Mouse (Mus musculus) spleen, postnatal 36 days (tissue): ENCODE results near the gene Rbks.
"Not testable (repeated sequence)": the region's sequence is repeated elsewhere in the genome, so short reads cannot be mapped to it uniquely, and the experiment has no call there.

ENCODE experiments used
- DNase-seq, 2 experiments: peaks; one replicate each; pipeline ENCODE4 v3.0.0; 2022; ENCODE audit warnings: low spot score in 2 of 2, mixed read lengths in 1 of 2

Gene Rbks

GRCm38 (mm10) chr5:31678000-31678399, 19.4 kb downstream of the Rbks start:
- no peak for DNase-seq

DNA sequence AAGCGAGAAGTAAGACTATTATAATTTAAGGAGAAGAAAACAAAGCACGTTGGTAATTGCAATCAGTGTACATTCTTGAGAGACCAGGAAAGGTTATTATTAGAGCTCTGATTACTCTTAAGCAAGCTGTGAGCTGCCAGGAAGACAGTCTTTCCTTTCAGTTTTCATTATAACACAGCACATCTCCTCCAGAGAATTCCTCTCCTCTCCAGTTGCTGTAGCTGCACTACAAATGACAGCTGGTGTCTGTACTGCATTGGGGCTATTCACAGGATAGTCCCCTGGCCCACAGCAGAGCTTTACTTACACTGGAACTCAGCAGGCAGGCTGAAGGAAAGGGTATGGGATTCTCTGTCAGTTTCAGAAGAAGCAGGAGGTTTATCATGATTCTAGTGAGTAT, 24.0 kb downstream of the Rbks start:
- no peak for DNase-seq

DNA sequence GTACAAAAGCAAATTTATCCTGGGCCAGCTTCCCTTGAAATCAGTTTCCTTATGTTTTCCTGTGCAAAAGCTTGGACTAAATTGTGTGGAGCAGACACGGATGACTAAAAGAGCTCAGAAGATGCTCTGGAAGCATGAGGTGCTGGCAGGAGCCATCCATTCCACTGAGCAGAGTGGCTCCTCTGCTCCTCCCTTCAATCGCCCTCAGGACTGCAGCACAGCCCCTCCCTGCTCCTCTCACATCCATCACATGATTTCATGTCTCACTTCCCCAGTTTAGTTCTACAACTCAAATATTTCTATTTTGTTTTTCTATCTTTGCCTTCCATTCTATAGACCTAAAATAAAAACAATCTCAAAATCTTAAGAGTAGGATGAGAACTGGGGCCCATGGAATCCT, 26.3 kb downstream of the Rbks start:
- no peak for DNase-seq

DNA sequence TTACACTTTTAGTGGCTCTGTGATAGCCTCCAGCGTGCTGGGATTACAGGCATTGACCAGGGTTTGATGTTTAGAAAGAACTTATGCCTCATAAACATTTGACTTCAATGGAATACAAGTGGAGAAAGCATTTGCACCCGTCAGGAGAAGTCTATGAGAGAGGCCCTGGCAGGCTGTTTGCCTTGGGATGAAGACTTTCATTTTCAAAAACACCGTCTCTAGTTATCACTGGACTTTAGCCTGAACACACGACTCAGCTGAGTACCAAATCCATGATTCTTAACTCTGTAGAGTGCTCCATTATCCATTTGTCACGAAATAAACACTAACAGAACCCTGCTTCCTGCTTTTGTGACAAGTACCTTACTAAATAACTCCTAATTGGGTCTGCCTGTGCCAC, 27.4 kb downstream of the Rbks start:
- no peak for DNase-seq

DNA sequence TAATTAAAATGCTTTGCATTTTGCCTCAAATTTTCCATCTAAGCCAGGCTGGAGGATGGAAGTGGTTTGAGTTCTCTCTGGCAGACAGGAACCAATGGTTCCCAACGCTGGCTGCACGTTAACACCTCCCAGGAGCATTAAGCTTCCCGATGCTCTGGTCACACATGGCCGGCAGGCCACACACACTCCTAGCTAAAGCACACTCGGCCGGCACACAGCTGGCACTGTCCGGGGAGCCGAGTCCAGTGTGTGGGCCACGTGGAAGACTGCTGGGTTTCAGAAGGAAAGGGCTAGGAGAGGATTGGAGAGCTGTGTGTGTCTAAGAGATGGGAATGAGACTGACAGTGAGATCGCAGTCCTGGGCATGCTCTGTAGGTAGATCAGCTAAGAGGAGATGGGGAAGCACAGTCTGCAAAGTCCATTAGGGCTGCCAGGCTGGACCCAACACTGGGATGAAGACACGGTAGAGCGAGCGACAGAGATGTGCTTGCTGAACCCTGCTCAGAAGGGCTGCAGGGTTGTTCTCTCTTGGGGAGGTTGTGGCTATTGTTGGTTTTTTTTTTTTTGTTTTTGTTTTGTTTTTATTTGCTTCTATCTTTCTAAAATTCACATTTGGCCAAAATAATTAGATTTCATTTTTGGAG, 29.0 kb downstream of the Rbks start:
- DNase-seq, result no peak

- no peak for DNase-seq
These were observed 31.3 kb downstream of the Rbks start for GRCm38 (mm10) chr5:31666176-31666575.

- no peak for DNase-seq
These were observed 41.7 kb downstream of the Rbks start for GRCm38 (mm10) chr5:31655688-31656190.

DNA sequence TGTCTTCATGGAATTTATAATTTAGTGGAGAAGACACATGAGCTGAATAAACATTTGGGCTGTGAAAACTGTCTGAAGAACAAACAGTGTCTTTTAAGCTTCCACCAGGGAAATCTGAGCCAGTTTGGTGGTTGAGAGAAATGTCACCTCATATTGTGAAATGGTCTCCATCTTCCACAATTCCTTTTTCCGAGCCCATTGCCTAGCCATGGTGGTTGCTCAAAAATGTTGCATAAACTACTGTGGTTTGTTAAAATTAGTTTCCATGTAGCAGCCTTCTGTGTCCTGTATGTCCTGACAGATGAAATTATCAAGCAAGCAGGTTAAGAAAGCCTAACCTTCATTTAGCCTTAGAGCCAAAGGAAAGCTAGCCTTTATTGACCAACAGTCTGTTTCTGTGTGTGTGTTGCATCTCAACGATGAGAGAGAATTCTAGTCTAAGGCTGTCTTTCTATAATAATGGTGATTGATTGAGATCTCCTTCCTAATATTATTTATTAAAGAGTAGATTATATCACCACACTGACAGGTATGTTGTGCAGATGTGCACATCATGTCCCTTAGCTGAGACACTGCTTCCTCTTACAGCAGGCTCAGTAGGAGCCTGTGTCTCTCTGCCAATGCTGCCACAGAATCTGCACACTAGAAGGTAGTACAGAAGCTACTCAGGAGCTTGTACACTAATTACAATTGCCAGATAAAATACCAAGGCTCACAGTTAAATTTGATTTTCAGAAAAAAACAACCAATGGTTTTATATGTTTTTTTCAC, 46.7 kb downstream of the Rbks start:
- DNase-seq, result no peak

DNA sequence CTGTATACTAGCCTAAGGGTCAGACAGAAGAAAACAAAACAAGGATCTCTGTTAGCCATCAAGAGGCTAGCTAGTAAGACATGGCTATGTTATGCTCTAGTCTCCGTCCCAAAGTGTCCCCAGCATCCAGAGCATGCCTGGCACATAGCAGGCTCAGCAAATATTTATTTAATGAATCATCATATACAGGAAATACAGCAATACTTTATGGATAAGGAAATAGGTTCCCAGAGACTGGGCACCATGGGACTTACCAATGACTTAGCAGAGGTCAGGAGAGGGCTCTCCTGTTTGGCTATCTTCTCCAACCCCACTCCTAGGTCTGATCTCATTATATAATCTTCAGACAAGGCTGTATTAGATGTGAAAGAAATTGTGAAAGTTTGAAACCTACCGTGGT, 50.1 kb downstream of the Rbks start:
- DNase-seq, result no peak

- no peak for DNase-seq
These were observed 50.9 kb downstream of the Rbks start for GRCm38 (mm10) chr5:31646574-31646973.

- no peak for DNase-seq
These were observed 51.6 kb downstream of the Rbks start for GRCm38 (mm10) chr5:31645798-31646197.

DNA sequence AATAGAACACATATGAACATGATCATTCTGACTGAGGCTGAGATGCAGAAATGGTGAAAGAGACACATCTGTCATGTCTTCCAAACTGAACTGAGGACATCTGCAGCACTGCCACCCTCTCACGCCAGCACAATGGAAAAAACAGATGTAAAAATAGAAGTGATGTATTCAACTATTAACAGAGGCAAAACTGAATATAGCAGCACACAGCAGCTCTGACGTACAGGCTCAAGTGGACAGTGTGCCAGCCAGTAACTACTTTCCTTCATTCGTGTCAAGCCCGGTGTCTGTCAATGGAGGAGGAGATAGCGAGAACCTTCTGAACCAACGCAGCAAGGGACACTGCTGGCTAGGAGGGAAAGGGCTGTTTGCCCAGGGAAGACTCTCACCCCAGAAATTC, 52.6 kb downstream of the Rbks start:
- DNase-seq, result no peak

GRCm38 (mm10) chr5:31644272-31644671, 53.2 kb downstream of the Rbks start:
- no peak for DNase-seq

GRCm38 (mm10) chr5:31642300-31642699, 55.1 kb downstream of the Rbks start:
- no peak for DNase-seq

DNA sequence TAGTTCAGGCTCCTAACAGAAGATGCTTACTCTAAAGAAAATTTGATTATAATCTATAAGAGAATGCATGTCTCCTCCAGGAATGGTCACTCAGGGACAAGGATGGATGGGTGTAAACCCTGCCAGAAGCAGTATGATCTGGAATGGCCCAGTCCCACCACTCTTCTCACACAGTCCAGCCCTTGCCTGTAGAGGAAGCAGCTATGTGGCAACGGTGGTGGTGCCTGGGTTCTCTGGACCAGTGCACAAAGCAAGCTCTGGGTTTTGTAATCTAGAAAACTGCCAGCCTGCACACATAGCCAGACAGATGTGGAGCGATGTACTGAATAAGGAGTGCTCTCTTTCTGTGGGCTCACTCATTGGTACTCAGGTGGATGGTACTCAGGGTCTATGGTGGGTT, 56.9 kb downstream of the Rbks start:
- DNase-seq, result no peak

GRCm38 (mm10) chr5:31636636-31637253, 60.7 kb downstream of the Rbks start:
- DNase-seq, result no peak

- no peak for DNase-seq
These were observed 62.7 kb downstream of the Rbks start for GRCm38 (mm10) chr5:31634679-31635078.

DNA sequence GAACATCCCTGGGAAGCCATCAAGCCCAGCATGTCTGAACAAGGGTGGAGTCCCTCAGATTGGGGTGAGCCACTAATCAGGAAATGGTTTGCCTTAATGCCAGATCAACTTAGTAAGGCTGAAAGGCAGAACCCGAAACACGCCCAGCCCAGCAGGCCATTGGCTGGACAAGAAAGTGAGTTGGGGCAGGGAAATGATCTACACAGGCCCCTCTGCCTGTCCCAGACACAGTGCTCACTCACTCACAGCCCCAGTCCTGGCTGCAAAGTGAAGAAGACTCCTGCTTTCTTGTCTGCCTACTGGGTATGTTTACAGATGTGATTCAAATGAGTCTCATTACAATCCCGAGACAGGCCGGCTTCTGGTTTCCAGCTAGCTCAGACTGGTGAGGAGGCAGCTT, 63.3 kb downstream of the Rbks start:
- no peak for DNase-seq

DNA sequence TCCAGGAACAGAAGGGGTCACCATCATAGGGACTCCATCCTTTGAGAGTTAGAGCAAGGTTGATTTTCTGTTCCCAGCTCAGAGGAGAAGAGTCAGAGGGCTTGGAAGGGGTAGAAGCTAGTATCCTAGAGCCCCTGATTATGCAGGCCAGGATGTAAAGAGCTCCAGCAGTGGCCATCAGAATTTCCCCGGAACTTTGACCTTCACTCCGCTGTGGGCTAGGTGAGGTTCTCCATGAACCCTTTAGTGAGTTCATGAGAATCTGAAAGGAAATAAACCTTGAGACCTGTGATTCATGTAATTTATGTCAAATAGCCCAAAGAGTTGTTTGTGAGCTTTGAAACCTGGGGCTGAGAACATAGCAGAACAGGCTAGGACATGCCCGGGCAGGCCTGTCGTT, 66.3 kb downstream of the Rbks start:
- DNase-seq, result not testable (repeated sequence)

DNA sequence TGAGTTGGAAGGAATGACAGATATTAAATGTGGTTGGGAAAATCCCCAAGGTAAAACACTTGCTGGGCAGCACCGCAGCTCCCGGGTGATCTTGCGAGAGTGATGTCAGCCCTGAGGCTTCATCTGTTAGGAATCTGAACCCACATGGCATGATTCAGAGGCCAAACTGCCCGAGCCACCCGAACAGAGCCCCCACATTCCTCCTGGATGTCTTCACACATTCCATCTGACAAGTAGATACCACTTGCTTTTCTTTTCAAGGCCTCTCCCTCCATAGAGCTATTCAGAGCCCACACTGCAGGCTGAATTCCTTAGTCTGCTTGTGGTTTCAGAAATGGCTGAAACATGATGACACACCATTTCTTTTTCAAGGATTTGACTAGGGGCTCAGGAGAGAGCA, 67.4 kb downstream of the Rbks start:
- no peak for DNase-seq

DNA sequence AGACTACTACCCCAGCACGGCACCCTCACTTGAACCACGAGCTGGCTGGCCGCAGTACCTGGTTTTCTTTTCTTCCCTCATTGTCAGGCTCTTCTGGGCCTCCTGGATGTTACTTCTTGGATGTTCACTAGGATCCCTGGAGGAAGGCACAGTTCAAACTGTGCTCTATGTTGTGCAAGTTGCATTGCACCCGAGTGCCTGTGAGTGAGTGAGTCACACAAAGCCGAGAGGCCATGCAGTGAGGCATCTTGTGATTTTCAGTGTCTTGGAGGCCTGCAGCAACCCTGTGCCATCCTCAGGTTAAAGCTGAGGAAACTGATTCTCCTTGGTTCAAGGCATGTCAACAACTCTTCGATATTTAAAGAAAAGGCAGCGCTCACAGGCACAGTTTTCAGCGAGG, 68.9 kb downstream of the Rbks start:
- no peak for DNase-seq

GRCm38 (mm10) chr5:31627562-31628526, 69.6 kb downstream of the Rbks start:
- DNase-seq, result no peak
